Mouse (Mus musculus) hindbrain, embryonic 13.5 days (tissue): Measurements from ENCODE around the gene Ddx39b. TPM values are rescaled to one million over a fixed set of nuclear protein-coding genes. Genes with fewer than 3 reads are reported as not detected.

Experiments
- ATAC-seq: fragments of 200-750 bp; cut with Nextera tagmentation; 2 replicates; pipeline ENCODE4 v1.8.0; 2017; ENCODE audit warnings: moderate TSS enrichment; ENCODE audit not compliant: low FRiP score
- H3K27ac ChIP-seq: fragments of 300-500 bp; sonication (generic); 2 replicates; pipeline ENCODE4 v1.5.1; 2015; ENCODE audit warnings: inconsistent platforms, mild to moderate bottlenecking, moderate library complexity
- H3K27me3 ChIP-seq: fragments of 300-500 bp; sonication (generic); 2 replicates; pipeline ENCODE4 v1.6.1; 2015; ENCODE audit warnings: mild to moderate bottlenecking, inconsistent platforms
- H3K36me3 ChIP-seq: fragments of 300-500 bp; sonication (generic); 2 replicates; pipeline ENCODE4 v1.6.1; 2015; ENCODE audit warnings: mild to moderate bottlenecking, inconsistent platforms
- H3K4me1 ChIP-seq: fragments of 300-500 bp; sonication (generic); replicated peaks from 2 replicates; pipeline ENCODE4 v1.6.1; 2015; ENCODE audit warnings: inconsistent platforms
- H3K4me2 ChIP-seq: fragments of 300-500 bp; sonication (generic); 2 replicates; pipeline ENCODE4 v1.6.1; 2015; ENCODE audit warnings: inconsistent platforms, mild to moderate bottlenecking, moderate library complexity
- H3K4me3 ChIP-seq: fragments of 300-500 bp; sonication (generic); 2 replicates; pipeline ENCODE4 v1.5.1; 2015; ENCODE audit warnings: mild to moderate bottlenecking, inconsistent platforms
- H3K9ac ChIP-seq: fragments of 300-500 bp; sonication (generic); 2 replicates; pipeline ENCODE4 v1.6.1; 2015; ENCODE audit warnings: mild to moderate bottlenecking, inconsistent platforms
- H3K9me3 ChIP-seq: fragments of 300-500 bp; sonication (generic); 2 replicates; pipeline ENCODE4 v1.6.1; 2016; ENCODE audit warnings: inconsistent platforms
- WGBS: fragments of 180-500 bp; shearing (Covaris S2); methylation state at CpG from one replicate; pipeline ENCODE4 v1.1.7; 2015; 5-methylcytosine and 5-hydroxymethylcytosine counted together
- polyA plus RNA-seq: library from polyadenylated mRNA; unstranded; fragments of >200 nt; fragmentation: Nextera tagmentation; extraction: Ambion mirVana; gene quantifications from 2 replicates; pipeline ENCODE4 v1.2.1, GENCODE M21; 2015

The Ddx39b gene
- polyA plus RNA-seq, 1 experiment from 2014 or later: 391 TPM

- no peak within 1 kb of the TSS for H3K27ac ChIP-seq
- no peak within 1 kb of the TSS for H3K4me2 ChIP-seq
- H3K27me3 ChIP-seq: peaks cover 76% of the 10 kb centered on the region
- ATAC-seq: no peak
- 0 out of 2 replicates have a peak, but pooled peaks cover 4% of the 10 kb centered on the region for H3K4me1 ChIP-seq
- H3K36me3 ChIP-seq: no peaks in the 10 kb centered on the region
- H3K9me3 ChIP-seq: no peaks in the 10 kb centered on the region
- 52% methylated on average over 13 of the region's 13 CpGs for WGBS
- H3K9ac ChIP-seq: no peak within 1 kb of the TSS
- H3K4me3 ChIP-seq: no peak within 1 kb of the TSS
Measured at GRCm38 (mm10) chr17:35201787-35202186, 39.8 kb upstream of the Ddx39b start, which contains the start of gene Tnf. Tnf (minus strand) TSS chr17:35202007.

GRCm38 (mm10) chr17:35202442-35202841 lies 39.1 kb upstream of the Ddx39b start:
- Histone ChIP-seq H3K27me3 (peaks cover 69% of the 10 kb centered on the region), H3K4me3 (no peak overlapping the region), H3K27ac (no peak overlapping the region), H3K4me2 (no peak overlapping the region), H3K9me3 (no peaks in the 10 kb centered on the region), H3K36me3 (no peaks in the 10 kb centered on the region), H3K9ac (no peak overlapping the region), H3K4me1 (0 out of 2 replicates have a peak, but pooled peaks cover 4% of the 10 kb centered on the region)
- 81% methylated on average over 4 of the region's 4 CpGs for WGBS
- no peak for ATAC-seq

GRCm38 (mm10) chr17:35204494-35205379 lies 36.8 kb upstream of the Ddx39b start, which contains the start of gene Lta:
Lta (minus strand) TSS chr17:35205351.
- Histone ChIP-seq H3K4me2 (no peak within 1 kb of the TSS), H3K4me3 (no peak within 1 kb of the TSS), H3K27me3 (peaks cover 55% of the 10 kb centered on the region), H3K36me3 (no peaks in the 10 kb centered on the region), H3K9me3 (no peaks in the 10 kb centered on the region), H3K9ac (peak within 1 kb of the TSS; percentile 29; the same call in 1 of the 2 replicates), H3K4me1 (0 out of 2 replicates have a peak, but pooled peaks cover 4% of the 10 kb centered on the region), H3K27ac (no peak within 1 kb of the TSS)
- ATAC-seq: no peak
- 35% methylated on average over 20 of the region's 20 CpGs for WGBS

GRCm38 (mm10) chr17:35205380-35205769 lies 36.2 kb upstream of the Ddx39b start:
- no peak for ATAC-seq
- H3K36me3 ChIP-seq: no peaks in the 10 kb centered on the region
- H3K4me1 ChIP-seq: 0 out of 2 replicates have a peak, but pooled peaks cover 4% of the 10 kb centered on the region
- no peak overlapping the region for H3K4me2 ChIP-seq
- no peaks in the 10 kb centered on the region for H3K9me3 ChIP-seq
- peaks cover 49% of the 10 kb centered on the region for H3K27me3 ChIP-seq
- no peak overlapping the region for H3K27ac ChIP-seq
- peak overlapping the region; percentile 29; the same call in 1 of the 2 replicates for H3K9ac ChIP-seq
- no peak overlapping the region for H3K4me3 ChIP-seq
- 58% methylated on average over 10 of the region's 10 CpGs for WGBS

GRCm38 (mm10) chr17:35209785-35210535 lies 31.6 kb upstream of the Ddx39b start:
- no peaks in the 10 kb centered on the region for H3K9me3 ChIP-seq
- H3K4me3 ChIP-seq: no peak overlapping the region
- peaks cover 5% of the 10 kb centered on the region for H3K27me3 ChIP-seq
- 0 out of 2 replicates have a peak, but pooled peaks cover 3% of the 10 kb centered on the region for H3K4me1 ChIP-seq
- no peak overlapping the region for H3K9ac ChIP-seq
- no peak for ATAC-seq
- no peaks in the 10 kb centered on the region for H3K36me3 ChIP-seq
- WGBS: 71% methylated on average over 12 of the region's 12 CpGs
- H3K27ac ChIP-seq: no peak overlapping the region
- H3K4me2 ChIP-seq: no peak overlapping the region

GRCm38 (mm10) chr17:35210593-35210992 lies 31.0 kb upstream of the Ddx39b start:
- no peak for ATAC-seq
- Histone ChIP-seq H3K27me3 (no peaks in the 10 kb centered on the region), H3K27ac (no peak overlapping the region), H3K4me1 (no peaks in the 10 kb centered on the region), H3K36me3 (no peaks in the 10 kb centered on the region), H3K4me3 (no peak overlapping the region), H3K4me2 (no peak overlapping the region), H3K9ac (no peak overlapping the region), H3K9me3 (no peaks in the 10 kb centered on the region)
- 89% methylated on average over 3 of the region's 3 CpGs for WGBS

- ATAC-seq: no peak
- Histone ChIP-seq H3K4me3 (no peak overlapping the region), H3K4me2 (no peak overlapping the region), H3K9ac (no peak overlapping the region), H3K27ac (no peak overlapping the region), H3K36me3 (no peaks in the 10 kb centered on the region), H3K27me3 (no peaks in the 10 kb centered on the region), H3K4me1 (no peaks in the 10 kb centered on the region), H3K9me3 (no peaks in the 10 kb centered on the region)
- 92% methylated on average over 5 of the region's 5 CpGs for WGBS
Measured at GRCm38 (mm10) chr17:35213071-35213470, 28.5 kb upstream of the Ddx39b start.

GRCm38 (mm10) chr17:35218516-35219193 lies 22.9 kb upstream of the Ddx39b start:
- no peak overlapping the region; the same call in 1 of the 2 replicates for H3K9ac ChIP-seq
- no peak overlapping the region for H3K4me2 ChIP-seq
- no peak for ATAC-seq
- no peaks in the 10 kb centered on the region for H3K4me1 ChIP-seq
- H3K36me3 ChIP-seq: peaks cover 38% of the 10 kb centered on the region
- H3K9me3 ChIP-seq: no peaks in the 10 kb centered on the region
- H3K27ac ChIP-seq: no peak overlapping the region
- H3K27me3 ChIP-seq: no peaks in the 10 kb centered on the region
- 86% methylated on average over 18 of the region's 18 CpGs for WGBS
- H3K4me3 ChIP-seq: no peak overlapping the region

- Histone ChIP-seq H3K4me1 (no peaks in the 10 kb centered on the region), H3K4me2 (no peak overlapping the region), H3K9me3 (no peaks in the 10 kb centered on the region), H3K27ac (no peak overlapping the region), H3K4me3 (no peak overlapping the region), H3K36me3 (peaks cover 38% of the 10 kb centered on the region), H3K9ac (no peak overlapping the region), H3K27me3 (no peaks in the 10 kb centered on the region)
- ATAC-seq: no peak
- 86% methylated on average over 6 of the region's 6 CpGs for WGBS
Measured at GRCm38 (mm10) chr17:35219601-35220041, 21.9 kb upstream of the Ddx39b start.

GRCm38 (mm10) chr17:35220156-35220952 lies 21.2 kb upstream of the Ddx39b start, which contains the start of gene Gm16181:
Gm16181 (plus strand) TSS chr17:35220834.
- 78% methylated on average over 28 of the region's 28 CpGs for WGBS
- no peak within 1 kb of the TSS for H3K9ac ChIP-seq
- H3K4me3 ChIP-seq: no peak within 1 kb of the TSS
- peaks cover 45% of the 10 kb centered on the region for H3K36me3 ChIP-seq
- no peaks in the 10 kb centered on the region for H3K9me3 ChIP-seq
- H3K4me2 ChIP-seq: no peak within 1 kb of the TSS
- no peak for ATAC-seq
- H3K27me3 ChIP-seq: no peaks in the 10 kb centered on the region
- H3K4me1 ChIP-seq: no peaks in the 10 kb centered on the region
- H3K27ac ChIP-seq: no peak within 1 kb of the TSS

- no peak for ATAC-seq
- peaks cover 55% of the 10 kb centered on the region for H3K36me3 ChIP-seq
- 68% methylated on average over 6 of the region's 6 CpGs for WGBS
Measured at GRCm38 (mm10) chr17:35222299-35222698, 19.2 kb upstream of the Ddx39b start.

More at GRCm38 (mm10) chr17:35222299-35222698, 19.2 kb upstream of the Ddx39b start:
- H3K9me3 ChIP-seq: no peaks in the 10 kb centered on the region
- H3K4me3 ChIP-seq: no peak overlapping the region
- 0 out of 2 replicates have a peak overlapping the region, but pooled peaks have one; percentile 19 for H3K9ac ChIP-seq
- no peaks in the 10 kb centered on the region for H3K27me3 ChIP-seq
- no peaks in the 10 kb centered on the region for H3K4me1 ChIP-seq
- H3K27ac ChIP-seq: no peak overlapping the region
- no peak overlapping the region for H3K4me2 ChIP-seq
